Mouse (Mus musculus): ENCODE measurements at regions not wholly inside any gene's neighbourhood (a gene's known extent, or its start where the extent isn't known, plus 50 kb on each side); places are given as distances from the start of the nearest gene placed in this dataset.

DNA sequence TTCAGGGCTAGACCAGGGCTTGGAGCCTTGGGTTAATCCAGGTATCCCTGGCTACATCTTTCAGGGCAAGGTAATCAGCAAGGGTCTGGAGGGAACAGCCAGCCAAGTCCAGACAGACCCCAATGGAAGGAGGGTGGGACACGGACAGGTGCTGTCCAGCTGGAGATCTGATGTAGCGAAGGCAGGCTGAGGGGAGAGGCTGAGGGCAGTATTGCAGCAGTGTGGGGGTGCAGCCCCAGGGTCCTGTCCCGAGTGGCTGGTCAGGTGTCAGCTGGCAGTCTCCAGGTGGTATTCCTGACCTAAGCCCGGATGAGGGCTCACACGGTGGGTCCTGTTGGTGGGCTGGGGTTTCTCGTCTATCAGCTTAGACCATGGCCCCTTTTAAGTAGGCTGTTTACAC, 245.7 kb downstream of the Etnk1 start:
- no peaks in the 10 kb centered on the region for H3K27me3 ChIP-seq (ENCODE audit: control insufficient read depth, insufficient read depth, low read depth, low read length)
- no peak overlapping the region for H3K4me3 ChIP-seq (ENCODE audit: low read length)
- no peak overlapping the region for H3K9ac ChIP-seq (ENCODE audit: low read length)
- no peak for ATAC-seq (ENCODE audit: low read depth)
- H3K4me1 ChIP-seq (replicated peaks; ENCODE audit: control insufficient read depth, insufficient read depth, low read length) = no peaks in the 10 kb centered on the region
- no peak overlapping the region for H3K4me2 ChIP-seq (ENCODE audit: low read depth, low read length)
- no peaks in the 10 kb centered on the region for H3K36me3 ChIP-seq (ENCODE audit: control insufficient read depth, insufficient read depth, low read length)
- WGBS = 85% methylated on average over 6 of the region's 6 CpGs
- no peak overlapping the region for H3K27ac ChIP-seq (ENCODE audit: low read length)
- H3K9me3 ChIP-seq (ENCODE audit: control insufficient read depth, low read length) = no peaks in the 10 kb centered on the region

DNA sequence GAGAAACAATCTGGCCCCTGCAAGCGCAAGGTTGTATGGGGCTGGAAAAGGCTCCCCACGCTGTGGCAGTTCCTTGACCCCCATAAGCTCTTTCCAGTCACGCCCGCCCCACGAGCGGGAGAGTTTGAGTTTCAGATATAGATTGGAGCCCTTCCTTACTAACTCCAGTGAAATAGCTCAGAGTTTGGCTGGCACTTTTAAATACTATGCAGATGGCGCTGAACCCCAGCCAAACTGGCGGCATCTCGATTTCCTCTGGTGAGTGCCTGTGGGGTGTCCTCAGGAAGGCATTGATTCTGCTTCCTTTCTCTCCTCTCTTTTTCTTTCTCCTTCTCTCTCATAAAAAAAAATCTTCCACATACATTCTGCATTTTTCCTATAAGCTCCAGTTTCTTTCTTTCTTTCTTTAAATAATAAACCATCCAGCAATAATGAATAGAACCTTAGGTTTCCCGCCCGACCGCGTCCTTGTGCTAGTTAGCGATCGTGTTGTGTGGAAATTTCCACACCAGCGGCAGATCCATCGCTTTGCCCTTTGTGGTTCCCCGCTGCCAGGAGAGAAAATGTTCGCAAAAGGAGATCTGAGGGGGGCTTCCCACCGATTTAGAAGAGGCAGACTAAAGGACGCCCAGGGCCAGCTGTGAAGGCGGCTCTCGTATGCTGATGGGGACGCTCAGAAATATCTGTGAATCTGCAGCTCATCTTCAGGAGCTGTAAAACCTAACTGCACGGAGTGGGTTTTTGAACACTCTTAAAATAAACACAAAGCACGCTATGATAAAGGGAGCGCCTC, 247.8 kb downstream of the Etnk1 start:
- Histone ChIP-seq H3K9me3 (ENCODE audit: control insufficient read depth, low read length) (no peaks in the 10 kb centered on the region), H3K27me3 (ENCODE audit: control insufficient read depth, insufficient read depth, low read depth, low read length) (no peaks in the 10 kb centered on the region), H3K27ac (ENCODE audit: low read length) (no peak overlapping the region), H3K4me3 (ENCODE audit: low read length) (no peak overlapping the region), H3K4me1 (replicated peaks; ENCODE audit: control insufficient read depth, insufficient read depth, low read length) (no peaks in the 10 kb centered on the region), H3K36me3 (ENCODE audit: control insufficient read depth, insufficient read depth, low read length) (no peaks in the 10 kb centered on the region), H3K4me2 (ENCODE audit: low read depth, low read length) (no peak overlapping the region), H3K9ac (ENCODE audit: low read length) (no peak overlapping the region)
- 84% methylated on average over 27 of the region's 27 CpGs for WGBS
- no peak for ATAC-seq (ENCODE audit: low read depth)

DNA sequence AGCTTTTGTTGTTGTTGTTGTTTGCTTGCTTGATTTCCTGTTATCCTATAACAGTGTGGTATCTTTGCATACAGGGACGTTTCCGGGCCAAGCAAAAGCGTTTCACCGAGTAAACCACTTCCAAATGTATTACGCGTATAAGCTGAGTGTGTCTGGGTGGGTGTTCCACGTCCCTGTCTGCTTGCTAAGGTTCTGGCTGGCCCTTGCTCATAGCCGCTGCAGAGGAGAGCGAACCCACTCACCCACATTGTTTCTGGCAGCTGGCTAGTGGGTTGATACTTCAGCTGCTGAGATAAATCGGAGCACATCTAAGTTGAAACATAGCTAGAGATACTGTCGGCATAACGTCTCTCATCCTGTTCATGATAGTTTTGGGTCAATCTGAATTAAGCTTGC, 248.4 kb downstream of the Etnk1 start:
- WGBS = 86% methylated on average over 12 of the region's 12 CpGs
- no peak for ATAC-seq (ENCODE audit: low read depth)
- Histone ChIP-seq H3K4me2 (ENCODE audit: low read depth, low read length) (no peak overlapping the region), H3K4me3 (ENCODE audit: low read length) (no peak overlapping the region), H3K9me3 (ENCODE audit: control insufficient read depth, low read length) (no peaks in the 10 kb centered on the region), H3K36me3 (ENCODE audit: control insufficient read depth, insufficient read depth, low read length) (no peaks in the 10 kb centered on the region), H3K27ac (ENCODE audit: low read length) (no peak overlapping the region), H3K27me3 (ENCODE audit: control insufficient read depth, insufficient read depth, low read depth, low read length) (no peaks in the 10 kb centered on the region), H3K9ac (ENCODE audit: low read length) (no peak overlapping the region), H3K4me1 (replicated peaks; ENCODE audit: control insufficient read depth, insufficient read depth, low read length) (no peaks in the 10 kb centered on the region)

DNA sequence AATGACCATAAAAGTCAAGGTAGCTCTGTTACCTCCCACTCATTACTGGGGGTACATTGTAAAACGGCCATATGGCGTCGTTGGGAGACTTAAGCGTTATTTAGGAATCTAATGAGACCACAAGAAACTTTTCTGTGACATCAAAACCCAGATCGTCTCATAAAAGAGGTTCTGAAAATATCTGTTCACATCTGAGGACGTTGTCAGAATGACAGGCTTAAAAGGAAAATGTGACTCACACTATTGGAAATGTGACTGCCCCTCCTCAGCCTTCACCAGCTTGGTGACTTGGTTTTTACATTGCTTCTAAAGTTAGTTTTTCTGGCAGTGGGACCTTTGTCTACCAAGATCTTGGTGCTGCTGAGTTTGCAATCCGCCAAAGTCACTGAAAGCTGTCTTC, 252.9 kb downstream of the Etnk1 start:
- Histone ChIP-seq H3K36me3 (ENCODE audit: control insufficient read depth, insufficient read depth, low read length) (no peaks in the 10 kb centered on the region), H3K9ac (ENCODE audit: low read length) (no peak overlapping the region), H3K9me3 (ENCODE audit: control insufficient read depth, low read length) (no peaks in the 10 kb centered on the region), H3K27me3 (ENCODE audit: control insufficient read depth, insufficient read depth, low read depth, low read length) (no peaks in the 10 kb centered on the region), H3K4me3 (ENCODE audit: low read length) (no peak overlapping the region), H3K4me2 (ENCODE audit: low read depth, low read length) (no peak overlapping the region), H3K27ac (ENCODE audit: low read length) (no peak overlapping the region), H3K4me1 (replicated peaks; ENCODE audit: control insufficient read depth, insufficient read depth, low read length) (no peaks in the 10 kb centered on the region)
- ATAC-seq (ENCODE audit: low read depth) = no peak
- WGBS = 84% methylated on average over 7 of the region's 7 CpGs

DNA sequence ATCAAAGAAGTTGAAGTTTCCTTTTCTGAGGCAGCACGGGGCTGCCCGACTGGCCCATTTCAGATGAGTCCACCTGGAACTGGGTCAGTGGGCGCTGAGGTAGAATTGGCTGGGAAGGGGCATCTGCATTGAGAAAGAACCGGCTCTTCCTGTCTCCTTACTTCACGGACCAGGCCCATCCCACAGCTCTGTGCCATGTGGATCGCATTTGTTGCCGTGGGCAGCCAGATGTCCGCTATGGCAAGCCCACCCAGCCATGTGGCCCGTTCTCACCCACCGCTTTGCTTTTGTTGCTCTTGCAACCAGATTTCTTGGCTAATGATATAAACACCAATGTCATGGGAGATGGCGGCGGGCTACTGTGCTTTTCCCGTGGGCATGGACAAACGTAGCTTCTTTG, 256.0 kb downstream of the Etnk1 start:
- no peak overlapping the region for H3K4me2 ChIP-seq (ENCODE audit: low read depth, low read length)
- H3K36me3 ChIP-seq (ENCODE audit: control insufficient read depth, insufficient read depth, low read length) = no peaks in the 10 kb centered on the region
- no peak overlapping the region for H3K27ac ChIP-seq (ENCODE audit: low read length)
- no peak overlapping the region for H3K4me3 ChIP-seq (ENCODE audit: low read length)
- ATAC-seq (ENCODE audit: low read depth) = no peak
- no peak overlapping the region for H3K9ac ChIP-seq (ENCODE audit: low read length)
- H3K27me3 ChIP-seq (ENCODE audit: control insufficient read depth, insufficient read depth, low read depth, low read length) = no peaks in the 10 kb centered on the region
- H3K4me1 ChIP-seq (replicated peaks; ENCODE audit: control insufficient read depth, insufficient read depth, low read length) = peaks cover 5% of the 10 kb centered on the region; the same call in 1 of the 2 replicates
- WGBS = 95% methylated on average over 14 of the region's 14 CpGs
- H3K9me3 ChIP-seq (ENCODE audit: control insufficient read depth, low read length) = no peaks in the 10 kb centered on the region

DNA sequence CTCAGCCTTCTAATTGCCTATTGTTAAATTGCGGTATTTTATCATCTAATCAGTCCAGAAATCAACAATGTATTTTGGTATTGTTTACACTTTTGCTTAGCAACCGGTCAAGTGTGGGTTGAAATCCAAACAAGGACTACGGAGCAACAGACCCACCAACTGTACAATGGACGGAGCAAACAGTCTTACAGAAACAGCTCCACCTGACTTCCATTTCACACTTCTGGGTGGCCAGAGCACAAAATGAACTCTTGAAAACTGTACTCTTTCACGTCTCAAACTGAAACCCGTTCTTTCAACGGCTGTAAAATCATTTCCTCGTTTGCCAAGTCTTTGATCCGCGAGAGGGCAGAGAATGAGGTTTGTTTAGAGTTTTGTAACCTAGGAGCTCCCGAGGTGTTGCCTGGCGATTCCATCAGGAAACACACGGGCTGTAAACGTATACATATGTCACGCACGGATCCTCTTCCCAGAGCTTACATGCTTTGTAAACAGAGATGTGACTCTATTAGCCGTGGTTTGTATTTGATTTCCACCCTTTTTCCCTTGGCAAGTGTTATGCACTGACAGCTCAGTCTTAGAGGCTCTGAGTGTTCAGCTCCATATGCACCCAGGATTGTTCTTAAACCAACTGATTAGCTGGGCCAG, 258.3 kb downstream of the Etnk1 start:
- 12% methylated on average over 17 of the region's 17 CpGs for WGBS
- peak overlapping the region; percentile 47 for H3K4me2 ChIP-seq (ENCODE audit: low read depth, low read length)
- ATAC-seq (ENCODE audit: low read depth) = peak; percentile 57

DNA sequence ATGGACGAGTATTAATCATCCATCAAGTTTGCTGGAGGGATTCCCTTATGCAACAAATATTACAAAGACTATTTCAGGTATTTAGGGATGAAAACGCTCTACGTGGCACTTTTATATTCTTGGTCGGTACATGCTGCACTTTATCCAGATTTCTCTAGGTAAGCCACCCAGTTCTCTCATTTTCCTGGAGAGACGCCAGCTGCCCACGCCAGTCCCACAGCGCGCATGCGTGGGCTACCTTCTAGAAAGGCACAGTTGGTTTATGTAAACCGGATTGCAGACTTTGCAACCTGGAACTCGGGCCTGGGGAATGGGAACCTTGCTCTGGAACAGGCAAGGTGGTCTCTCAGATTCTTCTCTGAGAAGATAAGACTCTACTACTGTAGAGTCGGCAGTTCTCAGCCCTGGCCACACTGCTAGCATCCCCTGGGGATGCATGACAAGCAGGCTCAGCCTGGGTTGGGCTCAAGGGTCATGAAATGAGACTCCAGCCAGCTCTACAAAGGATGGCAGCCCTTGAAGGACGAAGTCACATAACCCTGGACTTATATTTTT, 265.0 kb downstream of the Etnk1 start:
- H3K36me3 ChIP-seq (ENCODE audit: control insufficient read depth, insufficient read depth, low read length) = no peaks in the 10 kb centered on the region
- no peak overlapping the region for H3K4me3 ChIP-seq (ENCODE audit: low read length)
- no peaks in the 10 kb centered on the region for H3K9me3 ChIP-seq (ENCODE audit: control insufficient read depth, low read length)
- WGBS = 84% methylated on average over 13 of the region's 13 CpGs
- H3K4me2 ChIP-seq (ENCODE audit: low read depth, low read length) = no peak overlapping the region
- H3K27me3 ChIP-seq (ENCODE audit: control insufficient read depth, insufficient read depth, low read depth, low read length) = no peaks in the 10 kb centered on the region
- H3K9ac ChIP-seq (ENCODE audit: low read length) = no peak overlapping the region
- no peak overlapping the region for H3K27ac ChIP-seq (ENCODE audit: low read length)
- no peaks in the 10 kb centered on the region for H3K4me1 ChIP-seq (replicated peaks; ENCODE audit: control insufficient read depth, insufficient read depth, low read length)
- ATAC-seq (ENCODE audit: low read depth) = no peak

More for the DNA sequence above, 258.3 kb downstream of the Etnk1 start:
- Histone ChIP-seq H3K9ac (ENCODE audit: low read length) (0 out of 2 replicates have a peak overlapping the region, but pooled peaks have one; percentile 13), H3K9me3 (ENCODE audit: control insufficient read depth, low read length) (no peaks in the 10 kb centered on the region), H3K27ac (ENCODE audit: low read length) (no peak overlapping the region; the same call in 1 of the 2 replicates), H3K4me1 (replicated peaks; ENCODE audit: control insufficient read depth, insufficient read depth, low read length) (peaks cover 5% of the 10 kb centered on the region; the same call in 1 of the 2 replicates), H3K27me3 (ENCODE audit: control insufficient read depth, insufficient read depth, low read depth, low read length) (no peaks in the 10 kb centered on the region), H3K36me3 (ENCODE audit: control insufficient read depth, insufficient read depth, low read length) (no peaks in the 10 kb centered on the region), H3K4me3 (ENCODE audit: low read length) (peak overlapping the region; percentile 35)

DNA sequence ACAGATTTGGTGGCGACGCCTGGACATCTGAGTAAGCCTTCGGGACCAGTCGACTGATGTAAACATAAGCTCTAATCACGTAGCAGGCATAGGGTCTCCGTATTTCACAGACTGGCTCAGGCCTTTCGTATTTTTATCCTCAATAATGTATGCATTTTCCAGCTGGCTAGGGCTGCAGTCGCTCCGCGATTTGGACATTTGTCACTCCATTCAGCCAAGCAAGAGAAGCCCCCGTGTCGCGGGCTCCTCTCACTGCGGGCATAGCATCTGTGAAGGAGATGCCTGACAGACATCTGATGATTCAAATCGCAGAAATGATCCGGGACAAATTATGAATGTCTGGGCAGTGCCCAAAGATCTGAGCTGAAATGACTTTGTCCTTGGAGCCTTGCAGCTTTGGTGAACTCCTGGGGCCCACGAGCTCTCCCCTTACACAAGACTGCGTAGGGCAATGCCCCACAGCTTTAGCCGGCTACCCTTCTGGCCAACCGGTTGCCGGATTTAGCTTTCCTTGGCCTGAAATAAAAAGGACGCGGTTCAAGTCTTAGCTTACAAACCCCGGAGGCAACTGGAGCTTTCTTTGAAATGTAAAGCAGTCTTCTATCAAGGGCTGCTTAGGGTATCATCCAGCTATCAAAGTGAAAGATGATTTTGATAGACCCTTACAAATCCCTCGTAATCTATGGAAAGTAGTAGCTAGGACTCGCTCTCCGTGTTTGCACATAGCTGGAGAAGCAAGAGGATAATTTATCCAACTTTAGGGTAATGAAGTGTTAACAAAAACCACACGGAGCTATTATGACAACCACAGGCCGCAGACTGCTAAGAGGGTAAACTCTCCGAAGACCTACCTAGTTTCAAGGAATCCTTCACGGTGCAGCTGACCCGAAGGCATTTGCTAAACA, 270.6 kb downstream of the Etnk1 start:
- H3K4me1 ChIP-seq (replicated peaks; ENCODE audit: control insufficient read depth, insufficient read depth, low read length) = peaks cover 7% of the 10 kb centered on the region
- H3K4me3 ChIP-seq (ENCODE audit: low read length) = peak overlapping the region; percentile 10
- ATAC-seq (ENCODE audit: low read depth) = peak; percentile 45; the same call in 1 of the 2 replicates
- H3K9ac ChIP-seq (ENCODE audit: low read length) = no peak overlapping the region; the same call in 1 of the 2 replicates
- no peaks in the 10 kb centered on the region for H3K36me3 ChIP-seq (ENCODE audit: control insufficient read depth, insufficient read depth, low read length)
- H3K9me3 ChIP-seq (ENCODE audit: control insufficient read depth, low read length) = no peaks in the 10 kb centered on the region
- 47% methylated on average over 32 of the region's 32 CpGs for WGBS
- H3K27ac ChIP-seq (ENCODE audit: low read length) = no peak overlapping the region
- H3K4me2 ChIP-seq (ENCODE audit: low read depth, low read length) = peak overlapping the region; percentile 36
- no peaks in the 10 kb centered on the region for H3K27me3 ChIP-seq (ENCODE audit: control insufficient read depth, insufficient read depth, low read depth, low read length)

DNA sequence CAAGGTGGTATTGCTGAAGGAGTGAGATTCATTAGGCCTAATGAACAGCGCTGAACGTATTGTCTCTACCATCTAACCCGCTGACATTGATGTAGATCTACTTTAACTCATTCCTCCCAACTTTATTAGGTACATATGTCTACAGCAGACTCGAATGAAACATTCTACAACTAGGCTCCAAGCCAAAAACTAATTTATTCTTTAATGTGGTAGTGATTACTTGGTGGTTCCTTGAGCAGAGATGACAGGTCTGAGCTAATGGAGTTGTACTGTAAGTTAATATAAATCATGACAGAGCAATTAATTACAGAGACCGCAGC, 271.2 kb downstream of the Etnk1 start:
- Histone ChIP-seq H3K4me2 (ENCODE audit: low read depth, low read length) (no peak overlapping the region), H3K9me3 (ENCODE audit: control insufficient read depth, low read length) (no peaks in the 10 kb centered on the region), H3K27me3 (ENCODE audit: control insufficient read depth, insufficient read depth, low read depth, low read length) (no peaks in the 10 kb centered on the region), H3K27ac (ENCODE audit: low read length) (no peak overlapping the region), H3K4me1 (replicated peaks; ENCODE audit: control insufficient read depth, insufficient read depth, low read length) (peaks cover 7% of the 10 kb centered on the region), H3K36me3 (ENCODE audit: control insufficient read depth, insufficient read depth, low read length) (no peaks in the 10 kb centered on the region), H3K9ac (ENCODE audit: low read length) (no peak overlapping the region; the same call in 1 of the 2 replicates), H3K4me3 (ENCODE audit: low read length) (no peak overlapping the region)
- WGBS = 65% methylated on average over 5 of the region's 5 CpGs
- ATAC-seq (ENCODE audit: low read depth) = no peak; the same call in 1 of the 2 replicates

Measured in lung, embryonic 16.5 days (tissue).